In the genomic region with DNA sequence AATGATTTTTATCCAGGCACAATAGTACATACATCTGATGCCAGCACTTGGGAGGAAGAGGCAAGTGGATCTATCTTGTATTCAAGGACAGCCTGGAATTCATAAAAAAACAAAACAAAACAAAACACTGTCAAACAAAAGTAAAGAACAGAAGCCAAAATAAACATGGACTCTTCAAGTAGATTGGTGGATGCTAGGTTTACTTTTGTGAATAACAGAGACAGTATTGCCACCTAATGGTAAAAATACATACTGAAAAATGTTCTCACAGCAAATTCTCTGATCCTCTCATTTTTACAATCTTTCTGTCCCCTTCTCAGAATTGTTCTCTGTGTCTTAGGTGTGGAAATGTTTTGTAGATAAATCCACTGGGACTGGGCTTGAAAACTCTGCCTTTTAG, we compare ENCODE assay signal across 14 mouse cellular contexts.
DNase-seq lines count a peak whose midpoint lies in the region; ATAC-seq and TF ChIP-seq lines count a peak whose summit lies in the region.
"Had no signal": no experiment of that assay in that cellular context is flagged by ENCODE, and none has a peak within 500 bp of the region (broad histone marks: within the 10 kb centered on the region; RNA-seq: fewer than 3 reads in every experiment).

No protein-coding gene starts in this region.

- TF ChIP-seq POLR2A in MEL (IDR thresholded peaks at IDR 0.05; ENCODE audit: control insufficient read depth in 1 of 2, insufficient read depth in 1 of 2, low read depth in 1 of 2, low read length in 2 of 2, poor library complexity in 1 of 2), result no peak
- no peak for TF ChIP-seq POLR2A in myocyte (IDR thresholded peaks at IDR 0.05; ENCODE audit: insufficient read length, low read depth)

- TF ChIP-seq EP300 in heart, postnatal 0 days (IDR thresholded peaks at IDR 0.05; ENCODE audit: low read depth), result no peak
- TF ChIP-seq EP300 in lung, postnatal 0 days (IDR thresholded peaks at IDR 0.05), result no peak
- TF ChIP-seq EP300 in MEL (IDR thresholded peaks at IDR 0.05; ENCODE audit: low read depth in 1 of 2, low read length in 2 of 2), result no peak

- no peaks in the 10 kb centered on the region for H3K36me3 ChIP-seq in heart, postnatal 0 days (replicated peaks; ENCODE audit: control insufficient read depth, insufficient read depth, low read length)
- no peaks in the 10 kb centered on the region for H3K36me3 ChIP-seq in lung, postnatal 0 days (ENCODE audit: insufficient read depth, low read length)
- H3K36me3 ChIP-seq in MEL (ENCODE audit: control insufficient read depth in 1 of 2, insufficient read depth in 2 of 2, low read length in 2 of 2) (no peaks in the 10 kb centered on the region), myocyte (ENCODE audit: control insufficient read depth, insufficient read depth) (no peaks in the 10 kb centered on the region)

- H3K9ac ChIP-seq in heart, postnatal 0 days (replicated peaks; ENCODE audit: low read depth, low read length), result no peak overlapping the region
- no peak overlapping the region for H3K9ac ChIP-seq in lung, postnatal 0 days (replicated peaks; ENCODE audit: low read depth)
- H3K9ac ChIP-seq in MEL (ENCODE audit: control insufficient read depth, low read depth, low read length, poor library complexity, severe bottlenecking), result no peak overlapping the region

- H3K27ac ChIP-seq in heart, postnatal 0 days (ENCODE audit: low read depth), result no peak overlapping the region
- H3K27ac ChIP-seq in lung, postnatal 0 days (ENCODE audit: low read length), result no peak overlapping the region
- H3K27ac ChIP-seq in MEL (ENCODE audit: control insufficient read depth, low read depth, low read length), result no peak overlapping the region

- no peak overlapping the region for H3K4me3 ChIP-seq in heart, postnatal 0 days (ENCODE audit: low read depth, low read length)
- no peak overlapping the region for H3K4me3 ChIP-seq in lung, postnatal 0 days (ENCODE audit: low read depth, low read length)
- H3K4me3 ChIP-seq in MEL (ENCODE audit: control insufficient read depth in 1 of 2, insufficient read depth in 1 of 2, low read depth in 2 of 2, low read length in 2 of 2) (no peak overlapping the region), myocyte (no peak overlapping the region)

- H3ac ChIP-seq in myocyte (ENCODE audit: control insufficient read depth, insufficient read length), result no peak overlapping the region

- no peaks in the 10 kb centered on the region for H3K9me3 ChIP-seq in heart, postnatal 0 days (replicated peaks; ENCODE audit: control insufficient read depth, low read length)
- no peaks in the 10 kb centered on the region for H3K9me3 ChIP-seq in lung, postnatal 0 days (ENCODE audit: low read length)
- no peaks in the 10 kb centered on the region for H3K9me3 ChIP-seq in MEL (replicated peaks; ENCODE audit: insufficient read depth, low read length)

- H3K79me2 ChIP-seq in MEL (ENCODE audit: control insufficient read depth, insufficient read depth, low read length, poor library complexity), result no peaks in the 10 kb centered on the region
- no peaks in the 10 kb centered on the region for H3K79me2 ChIP-seq in myocyte (ENCODE audit: control insufficient read depth, insufficient read depth)

- no peaks in the 10 kb centered on the region for H3K4me1 ChIP-seq in heart, postnatal 0 days (ENCODE audit: control insufficient read depth, insufficient read depth)
- H3K4me1 ChIP-seq in lung, postnatal 0 days (ENCODE audit: insufficient read depth, low read depth, low read length), result no peaks in the 10 kb centered on the region
- H3K4me1 ChIP-seq in MEL (ENCODE audit: control insufficient read depth in 1 of 2, insufficient read depth in 2 of 2, low read length in 2 of 2), result no peaks in the 10 kb centered on the region

- ATAC-seq in heart, postnatal 0 days (ENCODE audit: insufficient read depth, low read depth), result no peak
- ATAC-seq in lung, postnatal 0 days, result no peak
- ATAC-seq in cerebellum, adult (ENCODE audit: insufficient number of reproducible peaks, low FRiP score, low TSS enrichment), result no peak
- ATAC-seq: intestine, embryonic 16.5 days had no signal

- no peak overlapping the region for H3K4me2 ChIP-seq in heart, postnatal 0 days (ENCODE audit: low read depth, low read length)
- no peak overlapping the region for H3K4me2 ChIP-seq in lung, postnatal 0 days (replicated peaks; ENCODE audit: low read depth, low read length)
- peak overlapping the region; percentile 26 for H3K4me2 ChIP-seq in myocyte (ENCODE audit: low read depth)
- H3K4me2 ChIP-seq: heart, embryonic 11.5 days had no signal

- no peaks in the 10 kb centered on the region for H3K27me3 ChIP-seq in heart, postnatal 0 days (ENCODE audit: control insufficient read depth, insufficient read depth, low read length)
- H3K27me3 ChIP-seq in lung, postnatal 0 days (replicated peaks; ENCODE audit: insufficient read depth, low read length), result no peaks in the 10 kb centered on the region
- H3K27me3 ChIP-seq in MEL (ENCODE audit: control insufficient read depth in 1 of 2, insufficient read depth in 2 of 2, low read length in 2 of 2) (no peaks in the 10 kb centered on the region), myocyte (ENCODE audit: control insufficient read depth, insufficient read depth, insufficient read length) (no peaks in the 10 kb centered on the region)

- TF ChIP-seq CTCF in heart, postnatal 0 days (IDR thresholded peaks at IDR 0.05; ENCODE audit: low read depth), result peak; percentile 27
- TF ChIP-seq CTCF in lung, postnatal 0 days (IDR thresholded peaks at IDR 0.05), result peak; percentile 25
- peak in 2 of 3 experiments; percentile 13 to 61; a peak in 2 of 6 replicates for TF ChIP-seq CTCF in MEL (IDR thresholded peaks at IDR 0.05 in 2 of 3, conservative IDR thresholded peaks at IDR 0.05 in 1 of 3; ENCODE audit: control insufficient read depth in 1 of 3, insufficient read depth in 1 of 3, low read depth in 2 of 3, low read length in 3 of 3, poor library complexity in 1 of 3, severe bottlenecking in 1 of 3)

- TF ChIP-seq RAD21 in MEL (IDR thresholded peaks at IDR 0.05; ENCODE audit: low read depth, low read length), result peak; percentile 88

- DNase-seq in heart, postnatal 0 days (ENCODE audit: low spot score), result peak; percentile 46
- no peak for DNase-seq in heart, adult 9 months (ENCODE audit: low spot score in 2 of 2)
- peak; percentile 52 for DNase-seq in lung, postnatal 0 days (ENCODE audit: low spot score)
- no peak for DNase-seq in lung, postnatal 14 days
- peak; percentile 32 for DNase-seq in MEL (ENCODE audit: low read depth, low spot score)
- DNase-seq: adrenal gland, postnatal 10 days; cerebellum, postnatal 10 days; embryo, embryonic 11 days; gastrocnemius, postnatal 10 days; kidney, postnatal 14 days had no signal

TF ChIP-seq in MEL, 35 proteins besides CTCF, POLR2A, EP300 and RAD21:
- TF ChIP-seq NRF1 (IDR thresholded peaks at IDR 0.05; ENCODE audit: insufficient read depth, low read depth, low read length, poor library complexity, severe bottlenecking) (no peak), RCOR1 (IDR thresholded peaks at IDR 0.05; ENCODE audit: low read depth, low read length) (no peak), ZC3H11A (IDR thresholded peaks at IDR 0.05; ENCODE audit: low read depth, low read length) (peak; percentile 74), SMC3 (IDR thresholded peaks at IDR 0.05; ENCODE audit: low read depth, low read length) (peak; percentile 74)
TF ChIP-seq in MEL: peak in this region for 2.

TF ChIP-seq in myocyte, 11 proteins besides CTCF, POLR2A, EP300 and RAD21:
- TF ChIP-seq USF1 (IDR thresholded peaks at IDR 0.05; ENCODE audit: low read depth) (no peak), TCF3 (IDR thresholded peaks at IDR 0.05; ENCODE audit: insufficient read length, low read depth) (no peak), REST (IDR thresholded peaks at IDR 0.05; ENCODE audit: insufficient read depth, insufficient read length) (no peak), MYOD1 (IDR thresholded peaks at IDR 0.05; ENCODE audit: control insufficient read depth in 1 of 3, insufficient read length in 2 of 3, low read depth in 2 of 3) (no peak), E2F4 (IDR thresholded peaks at IDR 0.05; ENCODE audit: insufficient read depth) (no peak), SRF (IDR thresholded peaks at IDR 0.05; ENCODE audit: control insufficient read depth, insufficient read length, low read depth) (no peak), TCF12 (IDR thresholded peaks at IDR 0.05; ENCODE audit: insufficient read depth, poor library complexity, severe bottlenecking) (no peak), CEBPB (IDR thresholded peaks at IDR 0.05; ENCODE audit: insufficient read depth, poor library complexity, severe bottlenecking) (no peak), MYOG (IDR thresholded peaks at IDR 0.05; ENCODE audit: control insufficient read depth in 1 of 3, insufficient read depth in 1 of 3, insufficient read length in 2 of 3, low read depth in 2 of 3) (no peak), POLR2AphosphoS2 (IDR thresholded peaks at IDR 0.05; ENCODE audit: insufficient read length, low read depth) (no peak), MAX (IDR thresholded peaks at IDR 0.05; ENCODE audit: low read depth) (no peak)

Comparison
In these comparisons a context has a peak if more than half of its experiments do, and no peak if none do; other contexts are left out.
1. DNase-seq: peak in heart, postnatal 0 days (single experiment), lung, postnatal 0 days (single experiment) and MEL (single experiment); none in heart, adult 9 months (0 of 2) and lung, postnatal 14 days (single experiment).
2. Peak in every context shown above with its lines, with median percentiles within 50 percentile points of each other: CTCF ChIP-seq.